8 mouse cellular contexts compared by ENCODE assay signal in genomic region chrX:20819204-20819628, GRCm38 (mm10). TPM values are rescaled to one million over a fixed set of nuclear protein-coding genes. Genes with fewer than 3 reads are reported as not detected.
DNase-seq lines count a peak whose midpoint lies in the region; ATAC-seq lines count a peak whose summit lies in the region.

No protein-coding gene starts in this region.

- no peak overlapping the region for H3K27ac ChIP-seq in embryonic facial prominence, embryonic 11.5 days (replicated peaks; ENCODE audit: low read depth, low read length)
- no peak overlapping the region for H3K27ac ChIP-seq in limb, embryonic 13.5 days
- peak overlapping the region; percentile 80 for H3K27ac ChIP-seq in midbrain, embryonic 15.5 days

- H3K9me3 ChIP-seq in embryonic facial prominence, embryonic 11.5 days (replicated peaks; ENCODE audit: control insufficient read depth, low read length), result no peaks in the 10 kb centered on the region
- H3K9me3 ChIP-seq in limb, embryonic 13.5 days, result no peaks in the 10 kb centered on the region
- no peaks in the 10 kb centered on the region for H3K9me3 ChIP-seq in midbrain, embryonic 15.5 days

- no peaks in the 10 kb centered on the region for H3K4me1 ChIP-seq in embryonic facial prominence, embryonic 11.5 days (ENCODE audit: control insufficient read depth, insufficient read depth, low read length)
- H3K4me1 ChIP-seq in limb, embryonic 13.5 days, result no peaks in the 10 kb centered on the region
- H3K4me1 ChIP-seq in midbrain, embryonic 15.5 days, result no peaks in the 10 kb centered on the region

- DNase-seq in 3134 (ENCODE audit: extremely low read depth, insufficient read length, low spot score), result peak; percentile 75
- peak; percentile 93 for DNase-seq in adrenal gland, postnatal 14 days
- peak; percentile 80 for DNase-seq in embryonic facial prominence, embryonic 11.5 days (ENCODE audit: low spot score)
- DNase-seq in heart, adult 11 months, result peak; percentile 97
- peak; percentile 74 for DNase-seq in kidney, adult 18-20 months
- peak; percentile 66 to 74 for DNase-seq in spleen, adult 18-20 months

- no peaks in the 10 kb centered on the region for H3K27me3 ChIP-seq in embryonic facial prominence, embryonic 11.5 days (ENCODE audit: control insufficient read depth, insufficient read depth, low read length)
- no peaks in the 10 kb centered on the region for H3K27me3 ChIP-seq in limb, embryonic 13.5 days
- no peaks in the 10 kb centered on the region for H3K27me3 ChIP-seq in midbrain, embryonic 15.5 days (replicated peaks)

- 0 out of 2 replicates have a peak overlapping the region, but pooled peaks have one; percentile 17 for H3K4me3 ChIP-seq in embryonic facial prominence, embryonic 11.5 days (ENCODE audit: low read depth, low read length)
- peak overlapping the region; percentile 37 for H3K4me3 ChIP-seq in limb, embryonic 13.5 days
- H3K4me3 ChIP-seq in midbrain, embryonic 15.5 days, result peak overlapping the region; percentile 30

- WGBS in embryonic facial prominence, embryonic 11.5 days, result 29% methylated on average over 19 of the region's 19 CpGs
- 18% methylated on average over 18 of the region's 19 CpGs for WGBS in limb, embryonic 13.5 days
- WGBS in midbrain, embryonic 15.5 days, result 17% methylated on average over 19 of the region's 19 CpGs

- H3K4me2 ChIP-seq in embryonic facial prominence, embryonic 11.5 days (ENCODE audit: low read depth, low read length), result peak overlapping the region; percentile 41
- H3K4me2 ChIP-seq in limb, embryonic 13.5 days (replicated peaks), result peak overlapping the region; percentile 63
- peak overlapping the region; percentile 52 for H3K4me2 ChIP-seq in midbrain, embryonic 15.5 days

- H3K36me3 ChIP-seq in embryonic facial prominence, embryonic 11.5 days (replicated peaks; ENCODE audit: control insufficient read depth, insufficient read depth, low read depth, low read length), result no peaks in the 10 kb centered on the region
- no peaks in the 10 kb centered on the region for H3K36me3 ChIP-seq in limb, embryonic 13.5 days
- H3K36me3 ChIP-seq in midbrain, embryonic 15.5 days (replicated peaks), result no peaks in the 10 kb centered on the region

- ATAC-seq in embryonic facial prominence, embryonic 11.5 days (replicated peaks; ENCODE audit: insufficient number of reproducible peaks, low FRiP score, low TSS enrichment, low read depth), result peak; percentile 93
- peak; percentile 92 for ATAC-seq in limb, embryonic 13.5 days (ENCODE audit: low FRiP score, low read depth)
- ATAC-seq in midbrain, embryonic 15.5 days (replicated peaks), result peak; percentile 94

- no peak overlapping the region for H3K9ac ChIP-seq in embryonic facial prominence, embryonic 11.5 days (replicated peaks; ENCODE audit: low read length)
- 0 out of 2 replicates have a peak overlapping the region, but pooled peaks have one; percentile 39 for H3K9ac ChIP-seq in limb, embryonic 13.5 days
- H3K9ac ChIP-seq in midbrain, embryonic 15.5 days, result no peak overlapping the region

RNA-seq across cellular contexts. Expression of gene Araf, which starts 21.6 kb away (rescaled TPM):
- total RNA-seq in adrenal gland, postnatal 14 days (2021), result 96.3 and 102 TPM in 2 replicates
- 68.0 and 74.8 TPM in 2 replicates for polyA plus RNA-seq in embryonic facial prominence, embryonic 11.5 days (2014; fragmentation: Nextera tagmentation; extraction: Ambion mirVana)
- 116 and 119 TPM in 2 replicates for polyA plus RNA-seq in limb, embryonic 13.5 days (2015; fragmentation: Nextera tagmentation; extraction: Ambion mirVana)
- polyA plus RNA-seq in midbrain, embryonic 15.5 days (2015; fragmentation: Nextera tagmentation; extraction: Ambion mirVana), result 365 and 380 TPM in 2 replicates

RNA-seq across cellular contexts. Expression of gene Timp1, which starts 50.8 kb away (rescaled TPM):
- total RNA-seq in adrenal gland, postnatal 14 days (2021), result 26.3 and 27.4 TPM in 2 replicates
- polyA plus RNA-seq in embryonic facial prominence, embryonic 11.5 days (2014; fragmentation: Nextera tagmentation; extraction: Ambion mirVana), result 12.0 and 15.2 TPM in 2 replicates
- polyA plus RNA-seq in limb, embryonic 13.5 days (2015; fragmentation: Nextera tagmentation; extraction: Ambion mirVana), result 23.5 and 23.7 TPM in 2 replicates
- polyA plus RNA-seq in midbrain, embryonic 15.5 days (2015; fragmentation: Nextera tagmentation; extraction: Ambion mirVana), result 3.1 and 4.0 TPM in 2 replicates
